Mouse (Mus musculus) spleen, postnatal 4 days (tissue): ENCODE data around the gene Cmtm7.
A peak's percentile ranks its signal among the peaks of the same experiment; 100 is the strongest.

Experiments used
- DNase-seq, 2 experiments: peaks; one replicate each; pipeline ENCODE4 v3.0.0; 2022; ENCODE audit warnings: low spot score in 2 of 2

The Cmtm7 gene

GRCm38 (mm10) chr9:114781526-114782212 lies at the start of gene Cmtm7:
Cmtm7 (minus strand) TSS chr9:114781856.
- peak; percentile 71 to 86 for DNase-seq

GRCm38 (mm10) chr9:114830351-114830750 lies 48.7 kb upstream of the Cmtm7 start:
- no peak for DNase-seq

GRCm38 (mm10) chr9:114829669-114830068 lies 48.0 kb upstream of the Cmtm7 start:
- no peak for DNase-seq

GRCm38 (mm10) chr9:114828377-114828776 lies 46.7 kb upstream of the Cmtm7 start:
- DNase-seq, result no peak

GRCm38 (mm10) chr9:114827242-114827852 lies 45.7 kb upstream of the Cmtm7 start:
- DNase-seq, result no peak

GRCm38 (mm10) chr9:114824166-114824565 lies 42.5 kb upstream of the Cmtm7 start:
- no peak for DNase-seq

- DNase-seq, result no peak
These were observed 40.1 kb upstream of the Cmtm7 start for GRCm38 (mm10) chr9:114821548-114822289.

- no peak for DNase-seq
These were observed 37.3 kb upstream of the Cmtm7 start for GRCm38 (mm10) chr9:114818918-114819317.

- DNase-seq, result no peak
These were observed 35.4 kb upstream of the Cmtm7 start for GRCm38 (mm10) chr9:114817012-114817411.

GRCm38 (mm10) chr9:114816121-114816520 lies 34.5 kb upstream of the Cmtm7 start:
- DNase-seq, result no peak

GRCm38 (mm10) chr9:114815315-114815714 lies 33.7 kb upstream of the Cmtm7 start:
- peak in 1 of 2 experiments; percentile 29 for DNase-seq

GRCm38 (mm10) chr9:114812001-114812400 lies 30.3 kb upstream of the Cmtm7 start:
- DNase-seq, result no peak

GRCm38 (mm10) chr9:114810837-114811236 lies 29.2 kb upstream of the Cmtm7 start:
- DNase-seq, result no peak

- no peak for DNase-seq
These were observed 27.0 kb upstream of the Cmtm7 start for GRCm38 (mm10) chr9:114808671-114809070.

- no peak for DNase-seq
These were observed 25.6 kb upstream of the Cmtm7 start for GRCm38 (mm10) chr9:114807261-114807660.

- DNase-seq, result no peak
These were observed 23.6 kb upstream of the Cmtm7 start for GRCm38 (mm10) chr9:114805151-114805671.

- no peak for DNase-seq
These were observed 20.5 kb upstream of the Cmtm7 start for GRCm38 (mm10) chr9:114802191-114802590.

GRCm38 (mm10) chr9:114801301-114801700 lies 19.6 kb upstream of the Cmtm7 start:
- no peak for DNase-seq

GRCm38 (mm10) chr9:114799498-114800107 lies 17.9 kb upstream of the Cmtm7 start:
- no peak for DNase-seq

- DNase-seq, result no peak
These were observed 17.2 kb upstream of the Cmtm7 start for GRCm38 (mm10) chr9:114798845-114799244.

GRCm38 (mm10) chr9:114797329-114798004 lies 15.8 kb upstream of the Cmtm7 start:
- peak; percentile 77 to 90 for DNase-seq
